Mouse (Mus musculus) MEL (cell line): ENCODE measurements around the gene 4930548H24Rik. TPM values are rescaled to one million over a fixed set of nuclear protein-coding genes. Genes with fewer than 3 reads are reported as not detected.

Experiments
- DNase-seq: peaks from one replicate; pipeline ENCODE4 v3.0.0; 2011; ENCODE audit warnings: low read depth, low spot score
- H3K27ac ChIP-seq: 2 replicates; pipeline ENCODE4 v1.5.1; 2012; ENCODE audit warnings: low read depth, mild to moderate bottlenecking, control low read depth, low read length, moderate library complexity; ENCODE audit not compliant: control insufficient read depth
- H3K27me3 ChIP-seq, 2 experiments: fragments of 150-350 bp in 1 of 2; sonication (generic) in 1 of 2; 2 replicates each; pipeline ENCODE4 v1.6.1; 2012; ENCODE audit warnings: low read length in 2 of 2, mild to moderate bottlenecking in 2 of 2, improper control_type of control experiment in 1 of 2, moderate library complexity in 1 of 2; ENCODE audit not compliant: insufficient read depth in 2 of 2, control insufficient read depth in 1 of 2
- H3K36me3 ChIP-seq, 2 experiments: 2 replicates each; pipeline ENCODE4 v1.6.1; 2012 to 2014; ENCODE audit warnings: low read length in 2 of 2, improper control_type of control experiment in 1 of 2, inconsistent platforms in 1 of 2, mild to moderate bottlenecking in 1 of 2; ENCODE audit not compliant: insufficient read depth in 2 of 2, control insufficient read depth in 1 of 2
- H3K4me1 ChIP-seq, 2 experiments: fragments of 150-350 bp in 1 of 2; sonication (generic) in 1 of 2; 2 replicates each; pipeline ENCODE4 v1.6.1; 2012; ENCODE audit warnings: low read length in 2 of 2, improper control_type of control experiment in 1 of 2, mild to moderate bottlenecking in 1 of 2; ENCODE audit not compliant: insufficient read depth in 2 of 2, control insufficient read depth in 1 of 2
- H3K4me3 ChIP-seq, 2 experiments: fragments of 150-350 bp in 1 of 2; sonication (generic) in 1 of 2; 2 replicates each; pipeline ENCODE4 v1.5.1; 2012; ENCODE audit warnings: low read depth in 2 of 2, low read length in 2 of 2, mild to moderate bottlenecking in 2 of 2, moderate library complexity in 2 of 2, control low read depth in 1 of 2, improper control_type of control experiment in 1 of 2; ENCODE audit not compliant: control insufficient read depth in 1 of 2, insufficient read depth in 1 of 2
- H3K79me2 ChIP-seq: 2 replicates; pipeline ENCODE4 v1.6.1; 2012; ENCODE audit warnings: mild to moderate bottlenecking, low read length, moderate library complexity; ENCODE audit not compliant: control insufficient read depth, poor library complexity, insufficient read depth
- H3K9ac ChIP-seq: 2 replicates; pipeline ENCODE4 v1.6.1; 2012; ENCODE audit warnings: low read depth, mild to moderate bottlenecking, control low read depth, low read length, moderate library complexity; ENCODE audit not compliant: control insufficient read depth, poor library complexity, severe bottlenecking
- H3K9me3 ChIP-seq: fragments of 150-350 bp; sonication (generic); replicated peaks from 2 replicates; pipeline ENCODE4 v1.6.1; 2012; ENCODE audit warnings: mild to moderate bottlenecking, low read length, improper control_type of control experiment, moderate library complexity; ENCODE audit not compliant: insufficient read depth
- BHLHE40 ChIP-seq: IDR thresholded peaks from 2 replicates; pipeline ENCODE4 v1.6.1; 2012; ENCODE audit warnings: low read depth, mild to moderate bottlenecking, inconsistent platforms, low read length, improper control_type of control experiment, borderline replicate concordance
- CHD1 ChIP-seq: IDR thresholded peaks from 2 replicates; pipeline ENCODE4 v1.6.1; 2012; ENCODE audit warnings: low read depth, mild to moderate bottlenecking, inconsistent platforms, low read length, improper control_type of control experiment
- E2F4 ChIP-seq: IDR thresholded peaks from 2 replicates; pipeline ENCODE4 v1.6.1; 2011; ENCODE audit warnings: low read depth, low read length, improper control_type of control experiment, borderline replicate concordance
- EP300 ChIP-seq, 2 experiments: IDR thresholded peaks; 2 replicates each; pipeline ENCODE4 v1.6.1; 2011; ENCODE audit warnings: improper control_type of control experiment in 2 of 2, low read length in 2 of 2, low read depth in 1 of 2, mild to moderate bottlenecking in 1 of 2
- GATA1 ChIP-seq: IDR thresholded peaks from 2 replicates; pipeline ENCODE4 v1.6.1; 2011; ENCODE audit warnings: low read depth, low read length, improper control_type of control experiment
- HCFC1 ChIP-seq: IDR thresholded peaks from 2 replicates; pipeline ENCODE4 v1.6.1; 2012; ENCODE audit warnings: low read depth, mild to moderate bottlenecking, inconsistent platforms, low read length, improper control_type of control experiment, moderate library complexity
- MAZ ChIP-seq: IDR thresholded peaks from 2 replicates; pipeline ENCODE4 v1.6.1; 2012; ENCODE audit warnings: low read depth, mild to moderate bottlenecking, inconsistent platforms, low read length, improper control_type of control experiment
- MYB ChIP-seq: IDR thresholded peaks from 2 replicates; pipeline ENCODE4 v1.6.1; 2011; ENCODE audit warnings: mild to moderate bottlenecking, low read depth, low read length, improper control_type of control experiment
- MYC ChIP-seq: IDR thresholded peaks from 2 replicates; pipeline ENCODE4 v1.6.1; 2011; ENCODE audit warnings: low read depth, mild to moderate bottlenecking, low read length, improper control_type of control experiment, moderate library complexity
- NRF1 ChIP-seq: IDR thresholded peaks from 2 replicates; pipeline ENCODE4 v1.6.1; 2014; ENCODE audit warnings: low read depth, mild to moderate bottlenecking, inconsistent platforms, low read length, improper control_type of control experiment, moderate library complexity; ENCODE audit not compliant: poor library complexity, insufficient read depth, severe bottlenecking
- POLR2A ChIP-seq, 2 experiments: IDR thresholded peaks; 2 replicates each; pipeline ENCODE4 v1.6.1; 2011 to 2012; ENCODE audit warnings: low read length in 2 of 2, mild to moderate bottlenecking in 2 of 2, control low read depth in 1 of 2, improper control_type of control experiment in 1 of 2, low read depth in 1 of 2, moderate library complexity in 1 of 2; ENCODE audit not compliant: control insufficient read depth in 1 of 2, insufficient read depth in 1 of 2, poor library complexity in 1 of 2
- RAD21 ChIP-seq: IDR thresholded peaks from 2 replicates; pipeline ENCODE4 v1.6.1; 2011; ENCODE audit warnings: mild to moderate bottlenecking, low read depth, low read length, improper control_type of control experiment
- RCOR1 ChIP-seq: IDR thresholded peaks from 2 replicates; pipeline ENCODE4 v1.6.1; 2012; ENCODE audit warnings: low read depth, mild to moderate bottlenecking, inconsistent platforms, low read length, improper control_type of control experiment
- SIN3A ChIP-seq: IDR thresholded peaks from 2 replicates; pipeline ENCODE4 v1.6.1; 2012; ENCODE audit warnings: low read length, improper control_type of control experiment, inconsistent platforms
- SMC3 ChIP-seq: IDR thresholded peaks from 2 replicates; pipeline ENCODE4 v1.6.1; 2011; ENCODE audit warnings: low read depth, low read length, improper control_type of control experiment
- TAL1 ChIP-seq: IDR thresholded peaks from 2 replicates; pipeline ENCODE4 v1.6.1; 2012; ENCODE audit warnings: mild to moderate bottlenecking, inconsistent platforms, low read length, moderate library complexity, mixed read lengths
- TCF12 ChIP-seq: IDR thresholded peaks from 2 replicates; pipeline ENCODE4 v1.6.1; 2014; ENCODE audit warnings: low read depth, mild to moderate bottlenecking, inconsistent platforms, low read length, improper control_type of control experiment, moderate library complexity
- UBTF ChIP-seq: IDR thresholded peaks from 2 replicates; pipeline ENCODE4 v1.6.1; 2012; ENCODE audit warnings: low read depth, mild to moderate bottlenecking, inconsistent platforms, low read length, improper control_type of control experiment, moderate library complexity, borderline replicate concordance; ENCODE audit not compliant: insufficient read depth
- USF1 ChIP-seq: IDR thresholded peaks from 2 replicates; pipeline ENCODE4 v1.6.1; 2014; ENCODE audit warnings: low read depth, mild to moderate bottlenecking, inconsistent platforms, low read length, improper control_type of control experiment, moderate library complexity
- ZKSCAN1 ChIP-seq: IDR thresholded peaks from 2 replicates; pipeline ENCODE4 v1.6.1; 2012; ENCODE audit warnings: low read depth, mild to moderate bottlenecking, inconsistent platforms, low read length, improper control_type of control experiment, moderate library complexity
- ZMIZ1 ChIP-seq: IDR thresholded peaks from 2 replicates; pipeline ENCODE4 v1.6.1; 2012; ENCODE audit warnings: low read depth, mild to moderate bottlenecking, inconsistent platforms, low read length, improper control_type of control experiment, moderate library complexity
- ZNF384 ChIP-seq: IDR thresholded peaks from 2 replicates; pipeline ENCODE4 v1.6.1; 2012; ENCODE audit warnings: low read depth, mild to moderate bottlenecking, inconsistent platforms, low read length, improper control_type of control experiment
- polyA plus RNA-seq, 2 experiments: library from polyadenylated mRNA; stranded (reverse) in 1 of 2; unstranded in 1 of 2; fragments of >175 nt in 1 of 2; fragments of >200 nt in 1 of 2; gene quantifications; 2 replicates each; pipeline versions ENCODE4 v1.2.1 to v1.2.4; 2012; ENCODE audit warnings: low replicate concordance in 2 of 2, low read depth in 1 of 2; ENCODE audit not compliant: insufficient read length in 2 of 2, insufficient read depth in 1 of 2, missing spikeins in 1 of 2
- total RNA-seq: library from RNA; depleted of rRNA; stranded (reverse); fragments of 300-350 nt; gene quantifications from 2 replicates; pipeline ENCODE4 v1.2.3, GENCODE M21; 2012

Gene 4930548H24Rik
- total and polyA plus RNA-seq, 3 experiments = 0.13 to 0.15 TPM; not detected in 1

DNA sequence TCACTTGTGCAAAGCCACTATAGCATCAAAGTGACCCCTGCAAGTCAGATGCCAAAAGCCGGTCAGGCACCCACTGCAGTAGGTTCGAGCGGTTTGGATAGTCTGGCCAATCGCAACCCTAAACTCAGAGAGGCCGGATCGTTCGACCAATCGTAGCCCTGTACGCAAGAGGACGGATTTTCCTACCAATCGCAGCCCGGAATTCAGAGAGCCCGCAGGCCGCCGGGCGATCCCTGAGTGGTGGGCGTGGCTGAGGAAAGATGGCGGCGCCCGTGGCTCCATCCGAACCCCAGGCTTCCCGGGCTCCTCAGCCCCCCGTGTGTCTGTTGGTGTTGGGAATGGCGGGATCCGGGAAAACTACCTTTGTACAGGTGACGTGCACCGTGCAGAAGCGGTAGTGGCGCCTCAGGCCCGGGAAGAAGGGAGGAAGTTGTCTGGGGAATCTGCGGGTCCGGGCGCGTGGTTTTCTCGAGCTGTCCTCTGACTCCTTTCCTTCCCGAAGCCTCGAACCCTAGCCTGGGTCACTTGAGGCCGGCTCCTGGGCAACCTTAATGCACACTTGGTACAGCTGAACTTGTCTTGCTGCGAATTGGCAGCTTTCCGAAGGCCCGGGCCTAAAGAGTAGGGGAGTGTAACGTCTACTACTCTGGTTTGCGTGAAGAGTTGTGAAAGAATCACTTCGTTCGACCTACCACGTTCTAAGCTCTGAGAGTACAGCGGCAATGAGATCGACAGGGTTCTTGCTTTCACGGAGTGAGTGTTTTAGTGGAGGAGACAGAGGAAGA lies 9.2 kb downstream of the 4930548H24Rik start, which contains the start of gene Gpn1 (continued):
- TF ChIP-seq MYB = no peak
- TF ChIP-seq, all 39 proteins: peak for 13

DNA sequence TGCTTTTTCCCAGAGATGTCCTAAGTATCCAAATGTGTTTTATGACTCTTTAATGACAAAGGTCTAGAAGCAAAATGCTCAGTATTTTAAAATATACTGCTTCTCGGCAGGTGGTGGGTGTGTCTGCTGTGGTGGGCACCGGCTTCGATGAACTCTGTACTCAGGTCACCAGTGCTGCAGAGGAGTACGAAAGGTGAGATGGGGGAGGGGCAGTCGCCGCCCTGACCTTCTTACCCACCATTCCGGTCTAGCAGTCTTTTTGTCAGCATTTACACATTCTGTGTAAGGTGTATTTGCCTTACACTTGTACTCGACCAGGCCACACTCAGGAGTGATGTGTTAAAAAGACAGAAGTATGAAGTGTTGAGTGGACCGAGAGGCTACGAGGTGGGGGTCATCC lies 19.3 kb downstream of the 4930548H24Rik start:
- Histone ChIP-seq H3K4me3 (no peak overlapping the region), H3K9ac (no peak overlapping the region), H3K79me2 (no peaks in the 10 kb centered on the region), H3K36me3 (peaks cover 0 to 6% of the 10 kb centered on the region in 2 experiments; a peak in 1 of 4 replicates), H3K27me3 (no peaks in the 10 kb centered on the region), H3K4me1 (no peaks in the 10 kb centered on the region), H3K27ac (no peak overlapping the region), H3K9me3 (no peaks in the 10 kb centered on the region)
- TF ChIP-seq USF1 = no peak
- no peak for TF ChIP-seq ZKSCAN1
- no peak for TF ChIP-seq ZNF384
- TF ChIP-seq TAL1 = no peak
- no peak for DNase-seq

GRCm38 (mm10) chr5:31512481-31512880 lies 26.9 kb downstream of the 4930548H24Rik start:
- no peak overlapping the region for H3K9ac ChIP-seq
- H3K79me2 ChIP-seq = no peaks in the 10 kb centered on the region
- no peaks in the 10 kb centered on the region for H3K9me3 ChIP-seq
- H3K36me3 ChIP-seq = peaks cover 8 to 15% of the 10 kb centered on the region in 2 experiments
- peak; percentile 95 for DNase-seq
- H3K27me3 ChIP-seq = no peaks in the 10 kb centered on the region
- peak overlapping the region; percentile 51 for H3K27ac ChIP-seq
- H3K4me1 ChIP-seq = peaks cover 5 to 12% of the 10 kb centered on the region in 2 experiments
- no peak overlapping the region for H3K4me3 ChIP-seq
- TF ChIP-seq MAZ (no peak), E2F4 (no peak), HCFC1 (peak; percentile 38; the same call in 1 of the 2 replicates), CHD1 (no peak), USF1 (no peak), SMC3 (0 out of 2 replicates have a peak, but pooled peaks have one; percentile 11), ZMIZ1 (no peak), RCOR1 (peak; percentile 62), GATA1 (0 out of 2 replicates have a peak, but pooled peaks have one; percentile 4), MYB (no peak), EP300 (IDR thresholded peaks at IDR 0.05; ENCODE audit: low read depth in 1 of 2, low read length in 2 of 2) (peak; percentile 4 to 71; a peak in 2 of 4 replicates), UBTF (0 out of 2 replicates have a peak, but pooled peaks have one; percentile 57), NRF1 (no peak), BHLHE40 (no peak), MYC (peak; percentile 49; the same call in 1 of the 2 replicates), RAD21 (no peak), SIN3A (0 out of 2 replicates have a peak, but pooled peaks have one; percentile 44), TCF12 (0 out of 2 replicates have a peak, but pooled peaks have one; percentile 6), POLR2A (IDR thresholded peaks at IDR 0.05; ENCODE audit: control insufficient read depth in 1 of 2, insufficient read depth in 1 of 2, low read depth in 1 of 2, low read length in 2 of 2, poor library complexity in 1 of 2) (peak in 1 of 2 experiments; percentile 44; a peak in 1 of 4 replicates)
